Mouse (Mus musculus) Muller cell, postnatal 12 days (primary cell): ENCODE measurements at regions not wholly inside any gene's neighbourhood (a gene's known extent, or its start where the extent isn't known, plus 50 kb on each side); places are given as distances from the start of the nearest gene placed in this dataset.

Experiments used
- DNase-seq: peaks from one replicate; pipeline ENCODE4 v3.0.0-alpha.2; 2015; ENCODE audit errors: inconsistent ontology term

DNA sequence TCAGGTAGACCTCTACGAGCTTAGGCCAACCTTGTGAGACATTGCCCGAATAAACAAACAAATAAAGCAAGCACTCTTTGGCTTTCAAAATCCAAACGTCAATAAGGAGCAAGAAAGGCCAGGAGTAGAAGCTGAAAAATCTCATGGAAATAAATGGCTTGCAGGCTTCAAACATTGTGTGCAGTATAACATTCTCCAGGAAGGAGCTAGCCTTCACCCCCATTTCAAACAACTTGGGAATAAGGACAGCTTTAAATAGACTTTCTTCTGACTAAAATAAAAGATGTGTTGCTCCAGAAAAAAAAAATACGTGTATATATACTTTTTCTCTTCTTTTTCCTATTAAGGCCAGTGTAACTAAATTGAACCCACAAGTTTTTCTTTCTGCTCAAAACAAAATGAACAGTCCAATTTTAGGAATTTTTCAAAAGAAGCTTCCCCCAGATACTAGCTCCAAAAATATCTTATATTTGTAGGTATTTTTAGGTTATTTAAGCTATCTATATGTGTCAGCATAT is 196.2 kb upstream of the Arpp21 start:
- no peak for DNase-seq

DNA sequence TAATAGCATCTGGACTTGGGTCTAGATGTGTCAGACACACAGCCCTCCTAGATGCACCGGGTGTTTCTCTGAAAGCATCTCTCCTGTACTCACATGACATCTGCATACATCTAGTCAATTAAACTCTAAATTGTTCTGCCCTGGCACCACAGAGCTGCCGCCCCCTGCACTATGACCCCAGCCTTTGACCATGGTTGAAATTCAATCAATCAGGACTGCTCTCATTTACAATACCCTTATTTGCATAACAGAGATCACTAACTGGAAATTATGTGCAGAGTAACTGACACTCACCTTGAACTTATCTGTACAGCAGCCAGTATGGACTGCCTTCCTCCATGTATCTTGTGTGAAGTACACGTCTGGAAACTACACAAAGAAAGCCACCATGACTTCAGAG is 193.5 kb upstream of the Arpp21 start:
- DNase-seq = no peak

DNA sequence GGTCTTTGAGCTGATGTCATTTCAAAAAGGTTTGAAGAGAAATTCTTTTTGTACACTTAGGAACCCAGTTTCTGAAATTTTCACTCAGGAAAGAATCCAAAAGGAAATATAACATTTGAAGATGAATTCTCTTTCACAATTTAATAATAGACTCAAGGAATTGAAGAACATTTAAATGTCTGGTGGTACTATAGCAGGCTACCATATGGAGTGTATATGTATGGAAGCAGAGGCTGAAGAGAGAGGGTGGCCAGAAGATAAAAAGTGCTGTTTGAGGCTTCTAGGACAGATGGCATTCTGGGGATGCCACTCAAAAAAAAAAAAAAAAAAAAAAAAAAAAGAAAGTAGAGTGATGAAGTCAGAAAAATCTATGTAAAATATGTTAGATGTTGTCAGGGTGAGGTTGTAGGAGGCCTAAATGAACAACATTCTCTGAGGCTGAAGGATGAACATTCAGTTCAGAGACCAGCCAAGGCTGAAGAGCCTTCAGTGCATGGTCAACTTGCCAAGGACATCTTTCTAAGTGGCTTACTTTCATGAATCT is 170.1 kb upstream of the Arpp21 start:
- no peak for DNase-seq

DNA sequence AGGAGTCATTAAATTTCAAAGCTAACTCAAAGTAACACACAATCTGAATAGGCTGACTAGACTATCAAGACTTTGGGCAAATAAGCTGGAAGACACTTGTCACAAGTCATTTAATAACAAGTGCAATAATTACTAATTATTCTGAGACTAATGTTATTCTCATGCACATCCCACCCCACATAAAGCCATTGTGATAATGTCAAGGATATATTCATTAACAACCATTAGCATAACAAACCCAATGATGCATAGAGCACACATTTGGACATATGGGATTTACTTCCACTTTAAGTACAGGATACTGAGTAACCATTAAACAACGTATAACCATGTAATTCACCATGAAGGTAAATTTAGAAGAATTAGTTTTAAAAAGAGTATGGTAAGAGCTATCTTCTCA is 135.0 kb upstream of the Arpp21 start:
- no peak for DNase-seq

DNA sequence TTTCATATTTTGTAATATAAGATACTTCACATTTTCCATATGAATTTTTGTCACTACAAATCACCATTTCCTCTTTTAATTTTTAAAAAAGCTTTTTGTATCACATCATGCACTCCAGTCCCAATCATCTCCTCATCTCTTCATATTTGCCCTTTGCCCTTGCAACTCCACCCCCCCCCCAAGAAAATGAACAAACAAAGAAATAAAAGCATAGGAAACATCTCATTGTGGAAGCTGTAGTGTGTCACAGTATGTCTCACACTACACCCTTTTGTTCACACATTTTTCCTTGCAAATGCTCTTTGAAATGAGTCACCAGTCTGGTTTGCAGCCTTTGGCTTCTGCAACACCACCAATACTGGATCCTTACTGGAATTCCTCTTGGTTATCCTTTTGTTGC is 131.6 kb upstream of the Arpp21 start:
- DNase-seq = peak; percentile 92

DNA sequence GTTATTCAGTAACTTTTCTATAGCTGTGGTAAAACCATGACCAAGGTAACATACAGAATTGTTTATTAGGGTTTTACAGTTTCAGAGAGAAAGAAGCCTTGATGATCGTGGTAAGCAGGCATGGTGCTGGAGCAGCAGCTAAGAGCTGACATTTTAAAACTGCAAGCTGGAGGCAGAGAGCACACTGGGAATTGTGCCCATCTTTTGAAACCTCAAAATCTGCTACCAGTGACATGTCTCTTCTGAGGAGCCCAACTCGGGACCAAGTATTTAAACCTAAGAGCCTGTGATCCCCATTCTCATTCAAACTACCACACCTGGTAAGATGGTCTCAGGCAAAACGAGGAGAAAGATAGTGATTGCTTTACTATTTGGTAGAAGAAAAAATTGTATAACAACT is 125.6 kb upstream of the Arpp21 start:
- no peak for DNase-seq

DNA sequence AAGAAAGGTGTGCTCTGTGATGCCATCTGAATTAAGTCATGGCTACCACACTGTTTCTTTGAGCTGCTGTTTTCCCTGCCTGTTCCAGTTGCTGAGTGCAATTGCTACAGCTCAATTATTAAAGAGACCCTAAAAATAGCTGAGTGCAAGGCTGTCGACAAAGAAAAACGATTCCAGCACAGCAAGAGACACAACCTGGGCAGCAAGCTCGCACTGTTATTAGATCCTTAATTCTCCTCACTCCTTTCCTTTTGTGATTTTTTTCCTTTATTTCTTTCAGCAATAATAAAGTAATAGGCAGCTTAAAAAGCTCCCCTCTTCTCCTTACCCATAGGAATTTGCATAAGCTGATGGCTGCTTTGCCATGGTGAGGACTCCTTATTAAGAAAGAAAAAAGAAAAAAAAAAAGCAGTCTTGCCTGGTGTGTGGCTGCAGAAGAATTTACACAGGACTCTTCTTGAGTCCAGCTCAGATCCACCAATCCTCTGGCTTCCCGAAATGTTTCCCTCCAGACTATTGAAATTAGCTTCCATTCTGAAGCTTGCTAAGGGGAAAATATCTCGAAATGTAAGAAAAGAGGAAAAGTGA is 123.1 kb upstream of the Arpp21 start:
- no peak for DNase-seq

DNA sequence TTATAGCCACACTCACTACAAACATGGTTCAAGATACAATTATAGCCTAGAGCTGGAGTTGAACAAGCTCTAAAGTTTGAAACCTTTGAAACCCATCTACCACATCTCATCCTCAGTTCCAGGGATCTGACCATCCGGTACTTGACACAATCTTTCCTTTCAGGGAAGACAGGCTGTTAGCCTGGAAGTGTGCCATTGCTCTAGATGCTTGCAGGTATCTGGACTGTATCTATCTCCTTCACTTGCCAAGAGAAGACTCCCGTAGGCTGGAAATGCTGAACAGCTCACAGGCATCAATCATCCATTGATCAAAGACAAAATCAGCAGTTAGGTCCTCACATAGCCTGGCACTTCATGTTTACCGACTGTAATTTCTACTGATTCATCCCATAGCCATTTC is 117.5 kb upstream of the Arpp21 start:
- DNase-seq = no peak

DNA sequence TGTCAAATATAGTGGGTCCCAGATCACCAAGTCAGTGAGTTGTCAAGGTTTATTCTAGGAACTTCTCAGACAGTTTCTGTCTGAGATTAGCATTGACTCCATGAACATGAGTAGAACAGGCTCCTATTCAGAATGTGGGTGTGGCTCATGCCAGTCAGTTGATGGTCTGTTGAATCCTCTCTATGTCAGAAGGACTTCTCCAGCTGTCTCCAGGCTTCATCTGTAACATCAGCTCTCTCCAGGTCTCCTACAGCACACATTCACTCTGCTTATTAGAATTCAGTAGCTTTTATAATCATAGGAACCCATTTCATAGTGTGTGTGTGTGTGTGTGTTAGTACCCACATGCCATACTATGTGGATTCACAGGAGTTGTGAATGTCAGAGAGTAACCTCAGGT is 113.2 kb upstream of the Arpp21 start:
- DNase-seq = no peak

DNA sequence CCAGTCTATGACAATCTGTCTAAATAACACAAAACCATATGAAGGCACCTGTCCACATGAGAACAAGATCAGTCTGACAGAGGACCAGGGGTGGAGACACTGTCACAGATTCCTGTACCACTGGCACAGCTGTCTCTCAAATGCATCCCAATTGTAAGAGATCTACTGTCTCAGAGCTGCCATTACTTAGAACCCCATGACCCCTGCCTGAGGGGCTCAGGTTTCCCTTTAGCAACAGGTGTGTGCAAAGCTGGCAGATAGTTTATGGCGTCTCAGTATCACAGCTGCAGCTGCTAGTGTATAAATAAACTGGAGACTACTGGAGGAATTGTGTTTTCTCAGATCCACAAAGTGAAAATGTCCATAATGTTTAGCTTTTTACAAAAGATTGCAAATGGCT is 109.1 kb upstream of the Arpp21 start:
- DNase-seq = no peak

DNA sequence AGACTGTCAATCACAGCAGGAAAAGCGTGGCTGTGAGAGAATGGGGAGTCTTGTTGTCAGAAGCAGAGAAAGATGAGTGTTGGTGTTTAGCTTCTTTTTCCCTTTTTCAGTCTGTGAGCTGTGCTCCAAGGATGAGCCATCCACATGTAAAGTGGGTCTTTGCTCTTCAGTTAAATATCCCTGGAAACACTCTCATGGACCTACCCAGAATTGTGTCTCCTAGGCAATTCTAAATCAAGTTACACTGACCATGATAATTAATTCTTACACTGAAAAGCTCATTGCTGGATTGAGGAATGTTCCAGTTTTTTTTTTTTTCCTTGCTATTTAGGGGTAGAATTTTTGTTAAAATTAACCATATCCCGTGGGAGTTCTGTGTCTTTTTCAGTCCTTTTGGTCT is 104.6 kb upstream of the Arpp21 start:
- DNase-seq = no peak

DNA sequence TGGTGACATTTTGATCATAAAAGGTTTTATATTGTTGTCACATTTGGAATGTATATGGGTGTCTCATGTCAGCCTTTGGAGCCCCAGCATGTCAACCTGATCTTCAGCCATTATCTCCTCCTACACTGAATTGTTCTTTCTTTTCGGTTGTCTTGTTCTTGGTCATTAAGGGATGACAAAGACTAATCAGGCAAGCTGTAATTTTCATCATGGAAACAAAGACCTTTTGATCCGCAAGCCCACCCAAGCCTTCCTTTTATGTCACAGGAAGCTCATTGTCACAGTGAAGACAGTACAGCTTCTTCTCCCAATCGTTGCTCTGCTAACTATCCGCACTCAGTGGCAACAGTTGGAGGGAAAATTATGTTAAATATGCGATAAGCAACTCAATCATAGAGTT is 84.3 kb upstream of the Arpp21 start:
- peak; percentile 20 for DNase-seq

DNA sequence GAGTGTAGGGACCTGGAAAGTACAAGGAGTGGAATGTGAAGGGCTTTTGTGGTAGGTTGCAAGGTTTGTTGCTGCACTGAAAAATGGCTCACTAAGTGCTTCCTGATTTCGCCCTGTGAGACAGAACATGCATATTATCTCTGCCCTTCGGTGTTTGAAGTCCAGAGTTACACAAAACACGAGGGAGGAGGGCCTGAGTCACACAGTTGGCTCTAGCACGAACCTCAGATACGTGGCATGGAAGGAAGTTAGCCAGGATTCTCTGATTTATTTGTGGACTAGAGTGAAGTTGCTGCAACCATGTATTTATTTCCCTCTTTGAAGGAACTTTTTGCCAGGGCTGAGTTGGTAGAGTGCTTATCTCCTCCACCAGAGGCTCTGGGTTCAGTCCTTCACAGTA is 73.2 kb upstream of the Arpp21 start:
- peak; percentile 43 for DNase-seq

DNA sequence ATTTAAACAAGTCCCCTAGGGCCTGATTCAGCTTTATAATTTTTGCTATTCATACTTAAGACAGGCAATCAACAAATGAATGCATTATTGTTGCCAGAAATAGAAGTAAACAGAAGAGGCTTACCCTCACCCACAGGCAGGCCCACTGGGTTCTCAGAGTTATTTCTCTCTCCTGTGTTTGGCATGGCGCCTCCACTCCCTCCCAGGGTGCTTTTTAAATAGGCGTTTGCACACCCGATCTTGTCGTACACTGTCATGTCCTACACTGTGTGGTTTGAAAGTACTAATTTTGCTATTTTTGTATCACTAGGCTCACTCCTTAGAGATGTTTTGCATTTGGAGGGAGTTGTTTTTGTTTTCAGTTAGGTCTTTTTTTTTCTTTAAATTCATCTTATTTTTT is 72.1 kb upstream of the Arpp21 start:
- no peak for DNase-seq

DNA sequence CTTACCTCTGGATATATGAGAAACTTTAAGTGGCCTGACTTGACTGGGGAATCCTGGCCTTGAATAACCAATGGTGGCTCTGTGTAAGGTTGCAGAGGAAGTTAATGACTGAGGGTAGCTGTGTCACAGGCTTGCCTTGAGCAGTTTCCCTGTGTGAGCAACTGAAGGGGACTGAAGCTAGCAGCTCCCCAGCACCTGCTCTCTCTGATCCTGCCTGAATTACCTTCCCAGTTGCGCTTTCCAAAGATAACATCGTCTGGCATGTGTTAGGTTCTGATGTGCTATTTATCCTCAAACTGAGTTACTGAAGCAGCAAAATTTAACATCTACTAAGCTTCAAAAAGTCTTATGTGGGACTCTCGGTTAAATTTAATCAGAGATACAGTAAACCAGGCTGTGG is 56.1 kb upstream of the Arpp21 start:
- DNase-seq = no peak
